Mouse (Mus musculus): ENCODE data around the gene Tmem115.

Tmem115 gene

GRCm38 (mm10) chr9:107533791-107534407 lies at the start of gene Tmem115:
Tmem115 (plus strand) TSS chr9:107533945.
- DNase-seq (ENCODE audit: low spot score): peak; percentile 96

DNA sequence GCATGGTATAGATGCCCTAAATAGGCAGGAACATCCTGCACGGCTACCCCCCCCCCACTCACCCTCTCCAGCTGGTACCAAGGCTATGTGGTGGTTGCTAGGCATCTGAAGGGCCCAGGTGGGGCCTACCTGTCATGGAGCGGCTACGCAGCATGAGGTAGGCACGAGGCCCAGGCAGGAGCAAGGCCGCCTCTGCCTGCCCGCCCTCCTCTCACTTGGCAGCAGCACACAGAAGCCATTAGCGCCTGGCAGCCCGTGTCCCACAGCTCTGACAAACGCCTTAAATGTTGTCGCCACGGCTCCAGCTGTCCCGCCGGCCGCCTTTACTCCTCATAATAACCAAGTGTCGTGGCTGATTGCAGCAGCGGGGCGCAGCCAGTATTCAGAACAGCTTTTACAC lies 49.4 kb upstream of the Tmem115 start:
- no peak for DNase-seq (ENCODE audit: low spot score)

DNA sequence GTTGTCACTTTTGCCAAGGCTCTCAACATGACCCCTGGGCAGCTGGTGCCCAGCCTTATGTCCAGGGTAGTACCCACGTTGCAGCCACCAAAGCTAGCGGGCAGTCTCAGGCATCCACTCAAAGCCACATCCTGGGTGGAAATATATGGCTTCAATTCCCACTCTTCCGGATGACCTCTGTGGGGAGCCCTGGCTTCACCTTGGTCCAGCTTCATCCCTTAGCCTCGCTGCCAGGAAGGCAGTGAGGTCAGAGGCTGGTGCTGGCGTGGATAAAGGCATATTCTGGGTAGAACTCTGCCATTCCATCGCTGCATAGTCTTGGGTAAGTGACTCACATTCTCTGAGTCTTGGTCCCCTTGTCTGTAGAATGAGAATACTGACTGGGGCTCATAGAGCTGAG lies 49.0 kb upstream of the Tmem115 start:
- DNase-seq (ENCODE audit: low spot score): no peak

DNA sequence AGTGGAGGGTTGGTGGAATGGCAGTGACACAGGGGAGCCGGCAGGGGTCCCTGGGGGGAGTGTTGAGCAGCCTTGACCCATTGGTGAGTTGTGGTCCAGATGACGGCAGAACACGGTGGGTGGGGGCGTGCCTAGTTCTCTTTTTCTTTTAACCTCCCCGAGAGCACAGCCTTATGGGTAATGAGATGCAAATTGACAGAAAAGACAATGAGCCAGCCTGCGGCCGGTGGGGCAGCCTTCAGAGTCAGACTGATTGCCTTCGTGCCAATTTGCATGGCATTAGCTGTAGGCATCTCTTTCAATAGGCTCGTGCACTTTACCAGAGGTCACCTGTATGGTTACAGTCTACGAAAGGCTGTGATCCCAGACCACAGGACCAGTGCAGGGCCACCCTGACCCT lies 47.7 kb upstream of the Tmem115 start:
- no peak for DNase-seq (ENCODE audit: low spot score)

- DNase-seq (ENCODE audit: low spot score): no peak
Observed at GRCm38 (mm10) chr9:107486507-107487225, 47.1 kb upstream of the Tmem115 start.

- DNase-seq (ENCODE audit: low spot score): no peak
Observed at GRCm38 (mm10) chr9:107490146-107490545, 43.6 kb upstream of the Tmem115 start.

DNA sequence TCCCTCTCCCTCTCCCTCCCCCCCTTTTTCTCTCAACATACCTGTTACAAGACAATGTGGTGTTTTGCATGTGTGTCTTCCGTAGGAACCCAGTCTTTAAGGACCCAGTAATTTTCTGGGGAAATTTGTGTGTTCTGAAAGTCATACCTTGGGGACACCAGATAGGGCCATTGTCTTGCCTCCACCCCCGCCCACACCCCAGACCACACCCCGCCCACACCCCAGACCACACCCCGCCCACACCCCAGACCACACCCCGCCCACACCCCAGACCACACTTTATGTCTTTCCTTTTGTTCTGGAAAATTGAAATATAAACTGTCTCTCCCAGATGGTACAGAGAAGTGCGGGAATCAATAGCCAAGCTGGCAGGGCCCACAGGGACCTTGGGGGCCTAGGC lies 43.1 kb upstream of the Tmem115 start:
- no peak for DNase-seq (ENCODE audit: low spot score)

GRCm38 (mm10) chr9:107493511-107493910 lies 40.2 kb upstream of the Tmem115 start:
- DNase-seq (ENCODE audit: low spot score): no peak

DNA sequence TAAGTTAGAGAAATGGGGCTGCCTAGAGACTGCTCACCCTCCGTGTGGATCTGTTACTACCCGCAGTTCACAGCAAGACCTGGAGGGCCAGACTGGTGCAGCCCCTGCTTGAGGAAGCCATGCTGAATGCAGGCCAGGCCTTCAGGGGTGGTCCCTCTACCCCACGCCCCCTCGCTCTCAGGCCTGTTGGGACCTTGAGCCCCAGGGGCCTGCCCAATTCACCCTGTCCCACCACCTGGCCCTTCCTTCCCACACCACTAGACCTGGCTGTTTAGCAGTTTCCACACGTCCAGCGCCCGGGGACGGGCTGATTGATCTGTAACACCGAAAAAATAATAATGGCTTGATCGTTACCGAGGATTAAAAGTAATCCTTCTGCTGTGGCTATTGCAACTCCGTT lies 39.5 kb upstream of the Tmem115 start:
- DNase-seq (ENCODE audit: low spot score): no peak

DNA sequence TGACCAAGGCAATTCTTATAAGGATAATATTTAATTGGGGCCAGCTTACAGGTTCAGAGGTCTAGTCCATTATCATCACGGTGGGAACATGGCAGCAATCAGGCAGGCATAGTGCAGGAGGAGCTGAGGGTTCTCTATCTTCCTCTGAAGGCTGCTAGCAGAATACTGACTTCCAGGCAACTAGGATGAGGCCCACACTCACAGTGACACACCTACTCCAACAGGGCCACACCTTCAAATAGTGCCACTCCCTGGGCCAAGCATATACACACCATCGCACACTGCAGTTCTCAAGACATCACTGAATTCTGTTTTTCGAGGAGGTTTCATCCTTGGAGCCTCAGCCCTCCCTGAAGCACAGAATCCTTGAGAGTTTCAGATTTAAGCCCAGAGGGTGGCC lies 37.4 kb upstream of the Tmem115 start:
- DNase-seq (ENCODE audit: low spot score): no peak

- no peak for DNase-seq (ENCODE audit: low spot score)
Observed at GRCm38 (mm10) chr9:107500708-107501286, 32.9 kb upstream of the Tmem115 start.

DNA sequence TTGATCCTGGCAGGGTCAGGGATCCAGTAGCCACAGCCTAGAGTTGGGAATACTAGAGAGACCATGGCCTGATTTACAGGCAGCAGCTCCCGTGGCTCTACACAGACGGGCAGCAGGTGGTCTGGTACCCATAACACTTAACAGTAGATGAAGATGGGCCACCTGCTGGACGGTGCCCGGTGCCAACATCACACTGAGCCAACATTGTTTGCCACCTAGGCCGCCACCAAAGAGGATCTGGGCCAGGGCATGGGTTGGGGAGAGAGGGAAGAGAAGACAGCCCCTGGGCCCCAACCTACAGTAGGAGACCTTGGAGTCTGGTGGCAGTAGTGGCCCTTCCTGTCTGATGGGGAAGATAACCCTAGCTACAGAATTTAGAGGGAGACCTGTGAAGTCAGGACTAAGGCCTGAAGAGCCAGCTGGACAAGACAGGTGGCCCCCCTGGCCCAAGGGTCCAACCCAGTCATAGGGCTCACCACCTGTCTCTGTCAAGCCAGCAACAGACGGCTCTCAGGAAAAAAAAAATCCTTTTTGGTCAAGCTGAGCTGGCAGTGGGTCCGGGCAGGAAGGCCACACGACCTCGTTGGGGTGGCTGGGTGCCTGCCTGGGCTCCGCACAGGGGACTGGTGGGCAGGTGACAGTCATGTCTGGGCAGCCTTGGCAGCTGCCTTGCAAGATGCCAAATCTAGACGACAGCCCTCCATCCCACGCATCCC lies 31.5 kb upstream of the Tmem115 start:
- DNase-seq (ENCODE audit: low spot score): no peak

DNA sequence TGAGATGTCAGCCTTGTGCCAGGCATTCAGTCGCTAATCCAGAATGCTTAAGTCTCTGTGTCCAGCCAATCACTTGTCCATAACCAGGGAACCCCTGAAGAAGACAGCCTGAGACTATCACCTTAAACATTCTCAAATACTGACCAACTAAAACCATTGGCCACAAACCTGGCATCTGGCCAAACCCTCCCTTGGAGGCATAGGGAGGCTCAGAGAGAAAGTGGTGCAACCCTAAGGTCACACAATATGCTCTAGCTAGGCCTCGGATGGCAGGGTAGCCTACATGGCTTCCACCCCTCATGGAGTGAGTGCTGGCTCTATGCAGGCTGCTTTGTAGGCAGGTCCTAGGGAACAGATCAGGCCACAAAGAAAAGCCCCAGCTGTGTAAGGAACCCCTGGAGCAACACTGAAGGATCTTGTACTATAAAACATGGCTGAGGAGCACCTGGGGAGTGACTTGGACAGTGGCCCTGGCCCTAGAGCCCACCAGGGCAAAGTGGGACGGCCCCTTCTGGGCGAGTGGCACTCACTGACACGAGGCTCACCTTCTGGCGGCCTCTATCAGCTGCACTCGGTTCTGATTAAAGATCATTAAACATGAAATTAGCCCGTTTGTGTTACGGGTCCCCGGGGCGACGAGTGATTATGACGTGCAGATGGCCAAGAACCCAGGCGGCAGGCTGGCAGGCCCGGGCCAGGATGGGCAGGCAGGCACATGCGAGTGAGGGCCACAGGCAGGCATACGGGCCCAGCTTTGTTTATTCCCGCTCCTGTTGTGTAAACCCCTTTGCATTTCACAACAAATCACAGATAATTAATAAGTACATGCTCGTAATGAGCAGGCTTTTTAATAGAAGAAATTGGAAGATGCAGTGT lies 28.8 kb upstream of the Tmem115 start:
- DNase-seq (ENCODE audit: low spot score): no peak

- no peak for DNase-seq (ENCODE audit: low spot score)
Observed at GRCm38 (mm10) chr9:107508266-107508665, 25.5 kb upstream of the Tmem115 start.

DNA sequence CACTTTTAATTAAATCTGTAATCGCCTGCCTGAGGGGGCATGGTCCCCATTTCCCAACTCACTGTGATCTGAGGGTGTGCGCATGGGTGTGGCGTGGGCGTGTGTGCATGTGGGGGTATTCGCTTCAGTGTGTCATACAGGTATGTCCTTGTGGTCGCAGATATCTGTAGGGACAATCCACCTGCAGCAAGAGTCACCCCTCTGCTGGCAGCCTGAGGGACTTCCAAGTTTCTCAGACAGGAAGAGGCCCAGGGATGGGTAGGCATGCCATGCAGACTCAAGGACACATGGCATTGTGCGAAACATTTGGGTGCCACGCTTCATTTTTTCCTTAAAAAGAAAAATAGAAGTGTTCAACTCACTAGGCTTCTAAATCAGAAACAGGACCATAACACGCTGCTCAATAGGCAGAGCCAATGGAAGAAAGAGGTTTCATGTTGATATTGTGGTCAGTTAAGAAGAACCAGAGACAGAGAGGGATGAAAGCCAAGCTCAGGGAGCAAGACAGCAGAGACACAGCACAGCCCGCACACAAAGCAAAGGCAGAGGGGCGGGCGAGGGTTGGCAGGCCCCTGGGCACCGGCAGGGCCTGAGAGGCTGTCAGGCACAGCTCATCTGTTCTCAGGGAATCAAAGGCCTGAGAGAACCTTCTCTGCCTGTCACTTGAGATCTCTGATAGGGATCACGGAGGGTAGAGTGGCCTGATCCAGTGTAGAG lies 23.2 kb upstream of the Tmem115 start:
- DNase-seq (ENCODE audit: low spot score): no peak

- DNase-seq (ENCODE audit: low spot score): peak; percentile 56
Observed at GRCm38 (mm10) chr9:107511436-107511835, 22.3 kb upstream of the Tmem115 start.

GRCm38 (mm10) chr9:107512326-107512725 lies 21.4 kb upstream of the Tmem115 start:
- no peak for DNase-seq (ENCODE audit: low spot score)

- peak; percentile 77 for DNase-seq (ENCODE audit: low spot score)
Observed at GRCm38 (mm10) chr9:107514303-107514955, 19.3 kb upstream of the Tmem115 start.

DNA sequence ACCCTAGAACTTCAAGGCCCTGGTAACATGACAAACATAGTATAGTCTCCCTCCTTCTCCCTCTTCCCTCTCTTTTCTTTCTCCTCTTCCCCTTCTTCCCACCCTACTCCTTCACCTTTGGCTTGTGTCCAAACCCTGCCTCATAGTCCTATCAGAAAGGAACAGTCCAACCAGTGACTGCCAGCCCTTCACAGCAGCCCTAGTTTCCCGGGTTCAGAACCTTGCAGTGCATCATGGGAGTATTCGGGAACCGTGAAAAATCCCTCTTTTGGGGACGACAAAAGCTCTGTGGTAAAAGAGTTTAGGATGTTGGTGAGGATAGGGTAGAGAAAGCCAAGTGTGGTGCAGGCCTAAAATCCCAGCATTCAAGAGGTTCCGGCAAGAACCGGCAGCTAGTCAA lies 13.4 kb upstream of the Tmem115 start:
- DNase-seq (ENCODE audit: low spot score): no peak

GRCm38 (mm10) chr9:107521190-107521589 lies 12.6 kb upstream of the Tmem115 start:
- no peak for DNase-seq (ENCODE audit: low spot score)
